Mouse (Mus musculus) heart, adult 2 months (tissue): ENCODE results near the gene Cadm1.

Source experiments
- CTCF ChIP-seq: fragments of 200-600 bp; IDR thresholded peaks from 2 replicates; pipeline ENCODE4 v1.8.1; 2022; ENCODE audit warnings: antibody characterized with exemption, mild to moderate bottlenecking, moderate library complexity
- EP300 ChIP-seq: fragments of 200-500 bp; IDR thresholded peaks from 2 replicates; pipeline ENCODE4 v1.6.1; 2011; ENCODE audit warnings: low read depth, low read length, control low read depth; ENCODE audit not compliant: insufficient read depth
- POLR2A ChIP-seq: fragments of 200-500 bp; IDR thresholded peaks from 2 replicates; pipeline ENCODE4 v1.6.1; 2011; ENCODE audit warnings: mild to moderate bottlenecking, low read depth, low read length, control low read depth; ENCODE audit not compliant: insufficient read depth

- no peak for TF ChIP-seq POLR2A
- TF ChIP-seq CTCF, result no peak
- no peak for TF ChIP-seq EP300
These were observed 75.7 kb downstream of the Cadm1 start for GRCm38 (mm10) chr9:47605628-47606027.
